Mouse (Mus musculus) ES-Bruce4 (cell line): ENCODE measurements at regions not wholly inside any gene's neighbourhood (a gene's known extent, or its start where the extent isn't known, plus 50 kb on each side); places are given as distances from the start of the nearest gene placed in this dataset.

Experiments used
- H3K27ac ChIP-seq: 2 replicates; pipeline ENCODE4 v1.5.1; 2012; ENCODE audit warnings: low read length, inconsistent platforms; ENCODE audit not compliant: insufficient read depth
- H3K27me3 ChIP-seq: 2 replicates; pipeline ENCODE4 v1.6.1; 2012; ENCODE audit warnings: mild to moderate bottlenecking, low read length, inconsistent platforms; ENCODE audit not compliant: control insufficient read depth, poor library complexity, insufficient read depth, severe bottlenecking
- H3K36me3 ChIP-seq: 2 replicates; pipeline ENCODE4 v1.6.1; 2012; ENCODE audit warnings: inconsistent platforms, mild to moderate bottlenecking, low read length, moderate library complexity; ENCODE audit not compliant: control insufficient read depth, poor library complexity, insufficient read depth, severe bottlenecking
- H3K4me1 ChIP-seq: one replicate; pipeline ENCODE4 v1.8.1; 2011; ENCODE audit warnings: low read length; ENCODE audit not compliant: control insufficient read depth, insufficient read depth
- H3K4me3 ChIP-seq: 2 replicates; pipeline ENCODE4 v1.5.1; 2011; ENCODE audit warnings: low read depth, mild to moderate bottlenecking, low read length
- H3K9ac ChIP-seq: 2 replicates; pipeline ENCODE4 v1.6.1; 2012; ENCODE audit warnings: low read depth, mild to moderate bottlenecking, inconsistent platforms; ENCODE audit not compliant: poor library complexity, severe bottlenecking
- H3K9me3 ChIP-seq: replicated peaks from 2 replicates; pipeline ENCODE4 v1.6.1; 2012; ENCODE audit warnings: mild to moderate bottlenecking, low read length, inconsistent platforms; ENCODE audit not compliant: control insufficient read depth, poor library complexity, insufficient read depth, severe bottlenecking
- CTCF ChIP-seq: IDR thresholded peaks from one replicate; pipeline ENCODE4 v1.8.1; 2011; ENCODE audit warnings: low read depth, low read length
- EP300 ChIP-seq: IDR thresholded peaks from 2 replicates; pipeline ENCODE4 v1.6.1; 2011; ENCODE audit warnings: low read depth, low read length; ENCODE audit not compliant: insufficient read depth
- POLR2A ChIP-seq: IDR thresholded peaks from one replicate; pipeline ENCODE4 v1.8.1; 2011; ENCODE audit warnings: low read length; ENCODE audit not compliant: insufficient read depth

- Histone ChIP-seq H3K36me3 (no peaks in the 10 kb centered on the region), H3K9ac (no peak overlapping the region), H3K4me3 (no peak overlapping the region), H3K27ac (no peak overlapping the region), H3K27me3 (no peaks in the 10 kb centered on the region), H3K4me1 (no peaks in the 10 kb centered on the region), H3K9me3 (no peaks in the 10 kb centered on the region)
- TF ChIP-seq EP300 (no peak), CTCF (peak; percentile 18)
Measured at GRCm38 (mm10) chr13:93243076-93243475, 50.9 kb upstream of the Tent2 start.

- Histone ChIP-seq H3K9me3 (no peaks in the 10 kb centered on the region), H3K9ac (no peak overlapping the region), H3K36me3 (no peaks in the 10 kb centered on the region), H3K4me3 (no peak overlapping the region), H3K27me3 (no peaks in the 10 kb centered on the region), H3K27ac (no peak overlapping the region), H3K4me1 (no peaks in the 10 kb centered on the region)
- TF ChIP-seq EP300 (no peak), CTCF (no peak), POLR2A (no peak)
Measured at GRCm38 (mm10) chr13:93248711-93249110, 50.7 kb upstream of the Homer1 start.
